Mouse (Mus musculus): ENCODE measurements around the gene Tmem263.

- TF ChIP-seq POLR2A (IDR thresholded peaks at IDR 0.05; ENCODE audit: extremely low read depth, insufficient read depth, low read length) = no peak
- peak; percentile 77 for TF ChIP-seq CTCF (IDR thresholded peaks at IDR 0.05; ENCODE audit: extremely low read depth, insufficient read depth, low read length)
Measured at GRCm38 (mm10) chr10:85154195-85154594, 51.8 kb downstream of the Tmem263 start.

Data from cortical plate, adult 2 months (tissue).